Mouse (Mus musculus): ENCODE results near the gene Zdhhc14. TPM values are rescaled to one million over a fixed set of nuclear protein-coding genes. Genes with fewer than 3 reads are reported as not detected.

The Zdhhc14 gene
- polyA plus RNA-seq, 1 experiment, result 6.7 TPM

DNA sequence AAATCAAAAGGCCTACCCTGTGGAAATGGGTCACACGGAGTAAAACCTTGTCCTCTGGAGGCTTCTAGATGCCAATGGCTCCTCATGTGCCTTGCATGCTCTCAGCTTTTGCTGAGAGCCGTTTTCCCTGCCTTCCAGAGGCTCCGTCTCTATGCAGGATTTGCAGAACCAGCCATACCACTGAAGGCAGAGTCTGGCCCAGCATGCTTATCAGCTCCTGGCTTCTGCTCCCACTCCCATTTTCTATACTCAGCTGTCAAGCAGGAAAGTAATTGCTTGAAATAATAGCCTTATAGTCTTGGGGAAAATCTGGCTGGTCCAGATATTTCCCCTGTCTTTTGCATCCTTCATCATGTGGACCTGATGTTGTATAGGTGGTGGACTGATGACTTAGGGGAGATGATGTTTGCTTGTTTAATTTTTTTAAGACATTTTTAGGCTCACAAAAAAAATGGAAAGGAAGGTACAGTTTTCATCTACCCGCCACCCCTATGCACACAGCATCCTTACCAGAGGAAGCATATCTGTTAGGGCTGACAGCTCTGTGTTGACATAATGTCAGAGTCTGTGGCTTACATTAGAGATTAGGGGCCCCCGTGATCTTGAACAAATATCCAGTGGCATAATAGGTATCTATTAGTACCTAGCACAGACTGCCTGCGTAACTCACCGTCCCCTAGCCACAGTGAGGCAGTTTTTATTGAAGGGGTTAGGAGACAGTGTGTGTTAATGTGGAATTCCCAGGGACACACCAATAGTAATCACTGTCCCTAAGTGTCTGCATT lies 218.2 kb downstream of the Zdhhc14 start:
- TF ChIP-seq GATA1 (IDR thresholded peaks at IDR 0.05; ENCODE audit: low read length) (no peak), TAL1 (IDR thresholded peaks at IDR 0.05; ENCODE audit: low read length) (no peak)
- no peaks in the 10 kb centered on the region for H3K4me1 ChIP-seq (ENCODE audit: control insufficient read depth)

DNA sequence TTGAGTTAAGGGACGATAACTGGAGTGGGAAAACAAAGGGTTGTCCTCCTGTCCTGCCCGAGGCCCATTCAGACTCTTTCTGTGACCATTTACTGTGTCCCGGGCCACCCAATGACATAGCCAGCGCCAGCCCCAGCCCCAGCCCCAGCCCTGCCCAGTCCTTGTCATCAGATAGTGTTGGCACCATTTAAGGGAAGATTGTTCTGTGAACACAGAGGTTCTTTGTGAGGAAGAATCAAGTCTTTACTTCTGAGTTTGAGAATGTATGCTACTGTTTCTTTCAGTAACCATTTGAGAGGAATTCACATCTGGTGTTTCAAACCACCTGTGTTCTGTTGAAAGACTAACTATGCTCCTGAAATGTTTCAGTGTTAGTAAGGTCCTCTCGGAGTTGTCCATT lies 219.5 kb downstream of the Zdhhc14 start:
- H3K4me1 ChIP-seq (ENCODE audit: control insufficient read depth), result no peaks in the 10 kb centered on the region
- H3K27me3 ChIP-seq (ENCODE audit: control insufficient read depth), result no peaks in the 10 kb centered on the region
- TF ChIP-seq TAL1 (IDR thresholded peaks at IDR 0.05; ENCODE audit: low read length), result no peak
- no peak for TF ChIP-seq GATA1 (IDR thresholded peaks at IDR 0.05; ENCODE audit: low read length)
- no peaks in the 10 kb centered on the region for H3K9me3 ChIP-seq (ENCODE audit: control insufficient read depth, low read length)
- H3K36me3 ChIP-seq (ENCODE audit: control insufficient read depth), result peaks cover 52% of the 10 kb centered on the region
- no peak overlapping the region for H3K4me3 ChIP-seq (replicated peaks)

More for the DNA sequence above, 218.2 kb downstream of the Zdhhc14 start:
- Histone ChIP-seq H3K4me3 (replicated peaks) (no peak overlapping the region), H3K9me3 (ENCODE audit: control insufficient read depth, low read length) (no peaks in the 10 kb centered on the region), H3K27me3 (ENCODE audit: control insufficient read depth) (no peaks in the 10 kb centered on the region), H3K36me3 (ENCODE audit: control insufficient read depth) (peaks cover 39% of the 10 kb centered on the region)

DNA sequence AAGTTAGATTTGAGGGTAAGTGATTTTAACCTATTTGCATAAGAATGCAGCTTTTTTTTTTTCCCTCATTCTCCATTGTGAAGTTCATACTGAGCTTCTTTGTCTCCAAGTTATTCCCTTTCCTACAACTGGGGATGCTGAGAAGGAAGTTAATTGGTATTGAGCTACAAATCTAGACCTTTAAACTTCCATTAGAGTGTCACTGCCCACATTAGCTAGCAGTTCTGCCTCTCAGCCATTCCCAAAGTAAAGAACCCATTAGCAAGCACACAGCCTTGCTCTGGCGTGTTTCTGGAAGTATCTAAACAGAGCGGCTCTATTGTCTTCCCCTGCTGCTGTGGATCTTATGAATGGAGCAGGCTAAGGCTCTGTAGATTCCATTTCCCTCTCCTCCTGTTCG lies 220.8 kb downstream of the Zdhhc14 start:
- H3K4me3 ChIP-seq (replicated peaks), result no peak overlapping the region
- no peaks in the 10 kb centered on the region for H3K9me3 ChIP-seq (ENCODE audit: control insufficient read depth, low read length)
- H3K36me3 ChIP-seq (ENCODE audit: control insufficient read depth), result peaks cover 63% of the 10 kb centered on the region
- TF ChIP-seq GATA1 (IDR thresholded peaks at IDR 0.05; ENCODE audit: low read length) (no peak), TAL1 (IDR thresholded peaks at IDR 0.05; ENCODE audit: low read length) (no peak)
- no peaks in the 10 kb centered on the region for H3K4me1 ChIP-seq (ENCODE audit: control insufficient read depth)
- no peaks in the 10 kb centered on the region for H3K27me3 ChIP-seq (ENCODE audit: control insufficient read depth)

DNA sequence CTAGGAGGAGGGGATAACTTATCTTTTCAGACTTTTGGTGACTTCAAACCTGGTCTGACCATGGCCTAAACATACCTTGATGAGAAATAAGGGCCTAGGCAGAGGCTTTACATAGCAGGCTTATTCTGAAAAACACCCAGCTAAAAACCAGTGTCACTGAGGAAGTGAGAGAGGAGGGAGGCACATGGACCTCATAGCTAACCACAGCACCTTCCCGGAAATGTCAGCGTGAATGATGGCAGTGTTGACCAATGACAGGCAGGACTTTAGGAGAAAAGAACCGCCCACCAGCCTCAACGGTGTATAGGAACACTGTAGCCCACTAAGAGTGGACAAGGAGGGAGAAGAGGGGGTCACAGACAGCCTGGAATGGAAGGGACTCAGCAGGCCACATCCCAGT lies 224.6 kb downstream of the Zdhhc14 start:
- TF ChIP-seq TAL1 (IDR thresholded peaks at IDR 0.05; ENCODE audit: low read length) (no peak), GATA1 (IDR thresholded peaks at IDR 0.05; ENCODE audit: low read length) (no peak)
- no peaks in the 10 kb centered on the region for H3K9me3 ChIP-seq (ENCODE audit: control insufficient read depth, low read length)
- no peak overlapping the region for H3K4me3 ChIP-seq (replicated peaks)
- no peaks in the 10 kb centered on the region for H3K27me3 ChIP-seq (ENCODE audit: control insufficient read depth)
- peaks cover 69% of the 10 kb centered on the region for H3K36me3 ChIP-seq (ENCODE audit: control insufficient read depth)
- H3K4me1 ChIP-seq (ENCODE audit: control insufficient read depth), result no peaks in the 10 kb centered on the region

DNA sequence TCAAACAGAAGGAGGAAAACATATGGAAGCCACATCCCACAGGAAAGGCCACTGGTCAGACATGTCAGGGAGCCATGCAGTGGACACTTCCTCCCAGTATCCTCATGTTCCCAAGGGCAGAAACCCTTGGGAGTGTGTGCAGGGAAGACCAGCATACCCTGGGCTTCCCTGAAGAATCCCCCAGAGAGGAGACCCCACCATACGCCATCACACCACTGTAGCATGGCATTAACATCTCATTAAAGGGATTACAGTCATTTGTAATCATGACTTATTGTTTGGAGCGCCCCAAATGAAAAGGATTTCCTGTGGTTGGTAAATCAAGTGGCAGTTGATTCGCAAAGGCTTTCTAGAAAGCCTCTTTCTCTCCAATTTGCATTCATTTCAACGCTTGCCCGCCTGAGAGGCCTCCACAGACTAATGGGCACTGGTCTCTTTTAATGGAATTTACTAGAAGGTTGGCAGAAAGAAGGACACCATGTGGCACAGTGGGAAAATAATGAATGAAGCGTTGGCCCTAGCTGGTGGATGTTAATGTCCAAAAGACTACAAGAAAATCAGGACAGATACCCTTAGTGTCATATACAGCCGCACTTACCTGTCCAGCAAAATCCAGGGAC lies 226.5 kb downstream of the Zdhhc14 start:
- no peaks in the 10 kb centered on the region for H3K27me3 ChIP-seq (ENCODE audit: control insufficient read depth)
- no peaks in the 10 kb centered on the region for H3K4me1 ChIP-seq (ENCODE audit: control insufficient read depth)

DNA sequence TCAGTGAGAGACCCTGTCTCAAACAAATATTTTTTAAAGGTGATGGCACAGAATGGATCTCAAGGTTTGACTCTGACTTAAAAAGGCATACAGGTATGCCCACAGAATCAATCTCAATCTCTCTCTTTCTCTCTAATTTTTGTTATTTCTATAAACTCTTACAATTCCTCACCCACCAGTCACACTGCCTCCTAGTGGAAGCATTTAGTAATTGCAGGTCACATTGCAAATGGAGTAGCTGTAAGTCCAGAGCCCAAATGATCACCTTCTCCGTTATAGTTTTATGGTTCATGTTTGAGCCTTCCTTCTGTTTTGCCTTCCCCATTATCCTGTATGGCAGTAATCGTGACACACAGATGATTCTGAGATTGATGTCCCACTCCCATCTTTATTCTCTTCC lies 230.4 kb downstream of the Zdhhc14 start:
- Histone ChIP-seq H3K4me1 (ENCODE audit: control insufficient read depth) (no peaks in the 10 kb centered on the region), H3K4me3 (replicated peaks) (no peak overlapping the region), H3K36me3 (ENCODE audit: control insufficient read depth) (peaks cover 35% of the 10 kb centered on the region), H3K9me3 (ENCODE audit: control insufficient read depth, low read length) (no peaks in the 10 kb centered on the region), H3K27me3 (ENCODE audit: control insufficient read depth) (no peaks in the 10 kb centered on the region)
- TF ChIP-seq TAL1 (IDR thresholded peaks at IDR 0.05; ENCODE audit: low read length), result no peak
- TF ChIP-seq GATA1 (IDR thresholded peaks at IDR 0.05; ENCODE audit: low read length), result no peak

More for the DNA sequence above, 226.5 kb downstream of the Zdhhc14 start:
- TF ChIP-seq TAL1 (IDR thresholded peaks at IDR 0.05; ENCODE audit: low read length) (no peak), GATA1 (IDR thresholded peaks at IDR 0.05; ENCODE audit: low read length) (no peak)
- no peaks in the 10 kb centered on the region for H3K9me3 ChIP-seq (ENCODE audit: control insufficient read depth, low read length)
- H3K4me3 ChIP-seq (replicated peaks), result no peak overlapping the region
- peaks cover 62% of the 10 kb centered on the region for H3K36me3 ChIP-seq (ENCODE audit: control insufficient read depth)

DNA sequence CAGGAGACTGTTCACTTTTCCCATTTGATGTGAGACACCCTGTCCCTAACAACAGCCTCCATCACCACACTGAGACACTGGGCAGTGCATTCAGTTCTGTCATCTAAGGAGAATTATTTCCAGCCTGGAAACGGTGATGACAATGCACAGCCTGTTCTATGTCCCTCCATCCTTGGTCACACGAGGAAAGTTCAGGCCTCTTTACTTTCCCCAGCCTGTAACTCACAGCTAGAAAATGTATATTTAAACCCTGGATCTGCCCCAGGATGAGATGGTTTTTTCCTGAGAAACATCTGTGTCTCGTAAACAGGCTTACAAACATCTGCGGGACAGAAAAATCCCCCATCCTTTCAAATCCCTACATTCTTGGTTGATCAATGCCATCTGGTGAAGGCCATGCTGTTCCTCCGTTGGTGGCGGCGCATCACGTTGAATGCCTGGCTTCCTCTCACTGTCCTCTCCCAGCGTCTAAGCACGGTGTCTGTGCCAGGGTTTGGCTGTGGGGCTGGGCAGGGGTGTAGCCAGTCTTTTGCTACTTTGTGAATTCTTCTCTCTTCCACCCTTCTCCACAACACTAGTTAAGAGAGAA lies 231.3 kb downstream of the Zdhhc14 start:
- no peak for TF ChIP-seq GATA1 (IDR thresholded peaks at IDR 0.05; ENCODE audit: low read length)
- TF ChIP-seq TAL1 (IDR thresholded peaks at IDR 0.05; ENCODE audit: low read length), result no peak
- Histone ChIP-seq H3K9me3 (ENCODE audit: control insufficient read depth, low read length) (no peaks in the 10 kb centered on the region), H3K36me3 (ENCODE audit: control insufficient read depth) (peaks cover 37% of the 10 kb centered on the region), H3K4me1 (ENCODE audit: control insufficient read depth) (no peaks in the 10 kb centered on the region), H3K27me3 (ENCODE audit: control insufficient read depth) (no peaks in the 10 kb centered on the region), H3K4me3 (replicated peaks) (no peak overlapping the region)

DNA sequence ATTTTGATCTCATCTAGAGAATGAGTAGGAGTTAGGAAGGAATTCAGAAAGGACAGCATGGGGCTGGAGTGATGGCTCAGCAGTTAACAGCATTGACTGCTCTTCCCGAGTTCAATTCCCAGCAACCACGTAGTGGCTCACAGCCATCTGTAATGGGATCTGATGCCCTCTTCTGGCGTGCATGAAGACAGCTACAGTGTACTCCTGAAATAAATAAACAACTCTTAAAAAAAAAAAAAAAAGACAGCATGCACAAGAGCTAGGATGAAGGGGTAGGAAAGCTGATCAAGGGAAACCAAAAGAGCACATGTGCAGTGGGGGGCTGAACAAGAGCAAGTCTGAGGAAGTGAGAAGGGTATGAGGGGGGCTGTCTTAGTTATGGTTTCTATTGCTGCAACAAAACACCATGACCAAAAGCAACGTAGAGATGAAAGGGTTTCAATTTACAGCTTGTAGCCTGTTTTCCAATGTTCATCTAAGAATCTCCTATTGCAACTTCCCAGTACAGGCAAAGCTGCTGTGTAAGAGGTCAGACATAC lies 237.3 kb downstream of the Zdhhc14 start:
- Histone ChIP-seq H3K4me3 (replicated peaks) (no peak overlapping the region), H3K36me3 (ENCODE audit: control insufficient read depth) (peaks cover 75% of the 10 kb centered on the region), H3K27me3 (ENCODE audit: control insufficient read depth) (no peaks in the 10 kb centered on the region), H3K4me1 (ENCODE audit: control insufficient read depth) (no peaks in the 10 kb centered on the region), H3K9me3 (ENCODE audit: control insufficient read depth, low read length) (no peaks in the 10 kb centered on the region)
- TF ChIP-seq GATA1 (IDR thresholded peaks at IDR 0.05; ENCODE audit: low read length) (no peak), TAL1 (IDR thresholded peaks at IDR 0.05; ENCODE audit: low read length) (no peak)

DNA sequence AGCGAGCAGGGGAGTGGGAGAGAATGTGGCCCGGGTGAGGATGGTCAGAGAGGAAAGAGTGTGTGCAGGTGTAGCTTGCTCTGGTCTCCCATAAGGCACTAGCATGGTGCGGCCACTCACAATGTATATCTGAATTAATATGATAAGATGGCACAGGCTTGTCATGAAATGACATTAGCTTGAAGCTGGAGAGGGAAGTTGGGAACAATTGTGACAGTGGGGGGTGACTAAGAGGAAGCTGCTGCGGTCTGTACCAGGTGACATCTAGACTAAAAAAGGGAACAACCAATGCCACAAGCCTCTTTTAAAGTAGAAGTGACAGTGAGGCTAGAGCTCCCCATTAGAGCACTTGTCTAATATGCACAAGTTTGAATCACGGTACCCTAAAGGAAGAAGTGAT lies 238.2 kb downstream of the Zdhhc14 start:
- TF ChIP-seq GATA1 (IDR thresholded peaks at IDR 0.05; ENCODE audit: low read length), result no peak
- no peak for TF ChIP-seq TAL1 (IDR thresholded peaks at IDR 0.05; ENCODE audit: low read length)
- no peak overlapping the region for H3K4me3 ChIP-seq (replicated peaks)
- no peaks in the 10 kb centered on the region for H3K4me1 ChIP-seq (ENCODE audit: control insufficient read depth)
- no peaks in the 10 kb centered on the region for H3K27me3 ChIP-seq (ENCODE audit: control insufficient read depth)
- no peaks in the 10 kb centered on the region for H3K9me3 ChIP-seq (ENCODE audit: control insufficient read depth, low read length)
- H3K36me3 ChIP-seq (ENCODE audit: control insufficient read depth), result peaks cover 81% of the 10 kb centered on the region
